Mouse (Mus musculus): ENCODE measurements at regions not wholly inside any gene's neighbourhood (a gene's known extent, or its start where the extent isn't known, plus 50 kb on each side); places are given as distances from the start of the nearest gene placed in this dataset.

GRCm38 (mm10) chr9:49954601-49955000 lies 155.9 kb upstream of the Ncam1 start:
- DNase-seq (ENCODE audit: low read depth, low spot score) = no peak

GRCm38 (mm10) chr9:49950321-49950720 lies 151.6 kb upstream of the Ncam1 start:
- no peak for DNase-seq (ENCODE audit: low read depth, low spot score)

GRCm38 (mm10) chr9:49948546-49948945 lies 149.8 kb upstream of the Ncam1 start:
- no peak for DNase-seq (ENCODE audit: low read depth, low spot score)

- DNase-seq (ENCODE audit: low read depth, low spot score) = no peak
Observed at GRCm38 (mm10) chr9:49946857-49947256, 148.1 kb upstream of the Ncam1 start.

GRCm38 (mm10) chr9:49935555-49936376 lies 137.0 kb upstream of the Ncam1 start:
- DNase-seq (ENCODE audit: low read depth, low spot score) = no peak

GRCm38 (mm10) chr9:49928041-49928656 lies 129.4 kb upstream of the Ncam1 start:
- DNase-seq (ENCODE audit: low read depth, low spot score) = no peak

- no peak for DNase-seq (ENCODE audit: low read depth, low spot score)
Observed at GRCm38 (mm10) chr9:49927281-49927680, 128.6 kb upstream of the Ncam1 start.

- DNase-seq (ENCODE audit: low read depth, low spot score) = no peak
Observed at GRCm38 (mm10) chr9:49925796-49926195, 127.1 kb upstream of the Ncam1 start.

- DNase-seq (ENCODE audit: low read depth, low spot score) = no peak
Observed at GRCm38 (mm10) chr9:49923981-49924501, 125.3 kb upstream of the Ncam1 start.

GRCm38 (mm10) chr9:49922770-49923169 lies 124.0 kb upstream of the Ncam1 start:
- DNase-seq (ENCODE audit: low read depth, low spot score) = no peak

- no peak for DNase-seq (ENCODE audit: low read depth, low spot score)
Observed at GRCm38 (mm10) chr9:49922162-49922561, 123.4 kb upstream of the Ncam1 start.

- no peak for DNase-seq (ENCODE audit: low read depth, low spot score)
Observed at GRCm38 (mm10) chr9:49921306-49921705, 122.6 kb upstream of the Ncam1 start.

GRCm38 (mm10) chr9:49915046-49915719 lies 116.5 kb upstream of the Ncam1 start:
- no peak for DNase-seq (ENCODE audit: low read depth, low spot score)

GRCm38 (mm10) chr9:49913677-49914076 lies 115.0 kb upstream of the Ncam1 start:
- DNase-seq (ENCODE audit: low read depth, low spot score) = no peak

GRCm38 (mm10) chr9:49912306-49912705 lies 113.6 kb upstream of the Ncam1 start:
- no peak for DNase-seq (ENCODE audit: low read depth, low spot score)

GRCm38 (mm10) chr9:49906306-49906705 lies 107.6 kb upstream of the Ncam1 start:
- DNase-seq (ENCODE audit: low read depth, low spot score) = no peak

- no peak for DNase-seq (ENCODE audit: low read depth, low spot score)
Observed at GRCm38 (mm10) chr9:49905703-49906102, 107.0 kb upstream of the Ncam1 start.

GRCm38 (mm10) chr9:49898947-49899346 lies 100.2 kb upstream of the Ncam1 start:
- no peak for DNase-seq (ENCODE audit: low read depth, low spot score)

GRCm38 (mm10) chr9:49884516-49885343 lies 86.0 kb upstream of the Ncam1 start:
- DNase-seq (ENCODE audit: low read depth, low spot score) = no peak

GRCm38 (mm10) chr9:49879361-49880128 lies 80.8 kb upstream of the Ncam1 start:
- no peak for DNase-seq (ENCODE audit: low read depth, low spot score)

GRCm38 (mm10) chr9:49874881-49875280 lies 76.2 kb upstream of the Ncam1 start:
- DNase-seq (ENCODE audit: low read depth, low spot score) = no peak

Measured in A20 (cell line).